Mouse (Mus musculus): ENCODE results near the gene Tes.

GRCm38 (mm10) chr6:17053028-17053660 is 11.8 kb upstream of the Tes start:
- TF ChIP-seq CTCF (IDR thresholded peaks at IDR 0.05; ENCODE audit: borderline replicate concordance, insufficient read depth, low read depth, low read length) (no peak), POLR2A (IDR thresholded peaks at IDR 0.05; ENCODE audit: borderline replicate concordance, insufficient read depth, low read length) (no peak)
